Mouse (Mus musculus) T-helper 1 cell (primary cell): ENCODE data around the gene Olfr613.
"Not testable (repeated sequence)": the region's sequence is repeated elsewhere in the genome, so short reads cannot be mapped to it uniquely, and the experiment has no call there.

Source experiments
- in situ Hi-C: fragments of 300-600 bp; cut with MboI, MseI; formaldehyde crosslinking; loops from one replicate; pipeline ENCODE4 v1.15.1; 2025; ENCODE audit warnings: high pct_unique_total_duplicates

The Olfr613 gene

GRCm38 (mm10) chr7:103547774-103548173 is at the start of gene Olfr613:
Gene Olfr613, plus strand, starts transcription at chr7:103548074.
- in situ Hi-C loops = no loop called here

GRCm38 (mm10) chr7:103512022-103512421 is 35.9 kb upstream of the Olfr613 start, which contains the start of gene Olfr610:
Gene Olfr610, minus strand, starts transcription at chr7:103512122.
- in situ Hi-C loops = no loop called here

- in situ Hi-C loops = not testable (repeated sequence)
Observed at GRCm38 (mm10) chr7:103520746-103521145, 27.1 kb upstream of the Olfr613 start, which contains the start of gene Olfr611. Gene Olfr611, minus strand, starts transcription at chr7:103520846.

- in situ Hi-C loops = not testable (repeated sequence)
Observed at GRCm38 (mm10) chr7:103542617-103543016, 5.3 kb upstream of the Olfr613 start, which contains the start of gene Olfr612. Gene Olfr612, minus strand, starts transcription at chr7:103542717.

- in situ Hi-C loops = no loop called here
Observed at GRCm38 (mm10) chr7:103555779-103556178, 7.9 kb downstream of the Olfr613 start, which contains the start of gene Olfr615. Gene Olfr615, plus strand, starts transcription at chr7:103556079.

- in situ Hi-C loops = no loop called here
Observed at GRCm38 (mm10) chr7:103569043-103569442, 21.2 kb downstream of the Olfr613 start, which contains the start of gene Olfr616. Gene Olfr616, minus strand, starts transcription at chr7:103569143.

GRCm38 (mm10) chr7:103572761-103573160 is 24.9 kb downstream of the Olfr613 start, which contains the start of gene Olfr617:
Gene Olfr617, plus strand, starts transcription at chr7:103573061.
- in situ Hi-C loops = no loop called here

- in situ Hi-C loops = no loop called here
Observed at GRCm38 (mm10) chr7:103589803-103590202, 41.9 kb downstream of the Olfr613 start, which contains the start of gene Olfr618. Gene Olfr618, plus strand, starts transcription at chr7:103590103.

GRCm38 (mm10) chr7:103600275-103600674 is 52.4 kb downstream of the Olfr613 start, which contains the start of gene Olfr619:
Gene Olfr619, plus strand, starts transcription at chr7:103600575.
- in situ Hi-C loops = no loop called here
